Mouse (Mus musculus): ENCODE measurements around the gene Zcchc8.

- TF ChIP-seq CTCF (IDR thresholded peaks at IDR 0.05; ENCODE audit: borderline replicate concordance, extremely low read depth, insufficient read depth, insufficient read length) (no peak), POLR2A (IDR thresholded peaks at IDR 0.05; ENCODE audit: borderline replicate concordance, extremely low read depth, insufficient read depth, insufficient read length, poor library complexity, severe bottlenecking) (no peak)
Observed at GRCm38 (mm10) chr5:123696244-123696643, 24.7 kb downstream of the Zcchc8 start.
